Mouse (Mus musculus) 3T3-L1 (cell line): ENCODE data around the gene Hoxc10.

ENCODE experiments used
- DNase-seq: peaks from one replicate; pipeline ENCODE4 v3.0.0-alpha.2; 2015; ENCODE audit warnings: low read depth, low spot score

Hoxc10 gene

DNA sequence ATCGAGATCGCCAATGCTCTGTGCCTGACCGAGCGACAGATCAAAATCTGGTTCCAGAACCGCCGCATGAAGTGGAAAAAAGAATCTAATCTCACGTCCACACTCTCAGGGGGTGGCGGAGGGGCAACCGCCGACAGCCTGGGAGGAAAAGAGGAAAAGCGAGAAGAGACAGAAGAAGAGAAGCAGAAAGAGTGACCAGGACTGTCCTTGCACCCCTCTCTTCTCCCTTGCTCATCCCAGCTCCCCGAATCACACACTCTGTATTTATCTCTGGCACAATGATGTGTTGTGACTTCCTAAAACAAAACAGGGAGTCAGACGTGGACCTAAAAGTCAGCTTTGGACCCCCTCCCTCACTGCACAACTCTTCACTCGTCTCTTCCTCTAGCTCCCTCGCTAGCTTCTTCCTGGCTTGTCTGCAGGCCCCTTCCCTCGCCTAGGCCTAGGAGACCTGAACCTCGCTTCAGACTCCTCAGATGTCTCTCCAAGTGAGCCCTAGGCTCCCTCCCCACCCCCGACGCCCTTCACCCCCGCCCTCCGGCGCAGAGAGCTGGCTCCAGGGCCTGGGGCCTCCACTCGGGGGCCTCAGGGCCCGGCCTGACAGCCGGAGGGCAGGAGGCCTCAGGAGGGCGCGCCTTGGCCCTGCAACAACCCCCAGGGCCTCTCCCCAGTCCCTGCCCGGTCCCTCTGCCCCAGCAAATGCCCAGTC is 44.4 kb downstream of the Hoxc10 start:
- no peak for DNase-seq

DNA sequence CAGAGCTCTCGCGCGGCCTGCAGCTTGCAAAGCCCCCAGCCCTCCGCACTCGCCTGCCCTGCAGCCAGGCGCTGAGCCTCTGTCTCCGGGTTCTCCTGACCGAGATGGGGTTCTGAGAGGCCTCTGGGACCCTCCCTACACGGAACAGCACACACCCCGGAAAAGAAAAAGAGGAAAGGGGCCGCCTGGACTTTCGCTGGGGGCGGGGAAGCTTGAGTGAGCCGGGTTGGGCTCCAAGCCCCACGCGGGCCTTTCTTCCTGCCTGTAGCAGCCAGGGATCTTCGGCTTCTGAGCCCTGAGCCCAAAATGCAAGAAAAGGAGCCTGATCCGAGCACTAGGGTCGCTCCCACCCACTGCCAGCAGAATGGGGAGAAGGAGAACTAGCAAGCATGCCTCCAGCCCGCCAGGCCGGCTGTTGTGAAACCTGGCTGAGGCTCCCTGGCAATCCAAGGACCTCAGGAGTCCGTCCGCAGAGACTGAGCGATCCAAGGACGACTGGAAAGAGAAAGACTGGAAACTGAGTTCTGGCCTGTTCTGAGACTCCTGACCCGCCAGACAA is 45.4 kb downstream of the Hoxc10 start:
- DNase-seq: no peak

DNA sequence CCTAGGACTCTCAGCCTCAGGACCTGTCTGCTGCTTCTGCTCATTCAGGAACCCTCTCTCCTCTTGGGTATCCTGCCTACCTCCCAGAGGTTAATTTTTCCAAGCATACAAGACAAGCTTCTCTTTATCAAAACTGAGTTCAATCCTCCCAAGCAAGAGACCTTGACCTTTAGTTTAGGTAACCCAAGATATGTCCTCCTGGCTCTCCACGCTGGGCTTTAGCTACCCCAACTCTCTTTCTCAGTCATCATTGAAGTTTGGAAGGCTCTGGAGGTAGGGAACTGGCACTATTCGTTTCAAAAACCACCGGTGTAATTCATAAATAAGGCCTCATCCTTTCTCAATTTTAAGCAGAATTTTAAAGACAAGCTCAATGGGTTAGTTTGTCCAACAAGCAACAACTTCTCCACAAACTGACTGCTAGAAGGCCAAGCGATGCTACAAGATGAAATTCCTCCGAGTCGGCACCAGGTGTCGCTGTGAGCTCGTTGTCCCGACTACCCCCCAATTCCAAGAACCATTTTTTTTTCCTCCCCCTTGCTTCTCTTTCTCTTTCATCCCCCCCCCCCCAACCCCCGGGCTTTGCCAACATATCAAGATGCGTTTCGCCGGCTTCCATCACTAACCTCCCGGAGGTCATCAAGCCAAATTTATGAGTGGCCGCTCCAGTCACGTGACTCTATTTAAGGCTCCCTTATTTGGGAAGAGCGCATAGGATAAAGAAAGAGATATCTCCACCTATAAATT is 46.8 kb downstream of the Hoxc10 start:
- DNase-seq: peak; percentile 71

DNA sequence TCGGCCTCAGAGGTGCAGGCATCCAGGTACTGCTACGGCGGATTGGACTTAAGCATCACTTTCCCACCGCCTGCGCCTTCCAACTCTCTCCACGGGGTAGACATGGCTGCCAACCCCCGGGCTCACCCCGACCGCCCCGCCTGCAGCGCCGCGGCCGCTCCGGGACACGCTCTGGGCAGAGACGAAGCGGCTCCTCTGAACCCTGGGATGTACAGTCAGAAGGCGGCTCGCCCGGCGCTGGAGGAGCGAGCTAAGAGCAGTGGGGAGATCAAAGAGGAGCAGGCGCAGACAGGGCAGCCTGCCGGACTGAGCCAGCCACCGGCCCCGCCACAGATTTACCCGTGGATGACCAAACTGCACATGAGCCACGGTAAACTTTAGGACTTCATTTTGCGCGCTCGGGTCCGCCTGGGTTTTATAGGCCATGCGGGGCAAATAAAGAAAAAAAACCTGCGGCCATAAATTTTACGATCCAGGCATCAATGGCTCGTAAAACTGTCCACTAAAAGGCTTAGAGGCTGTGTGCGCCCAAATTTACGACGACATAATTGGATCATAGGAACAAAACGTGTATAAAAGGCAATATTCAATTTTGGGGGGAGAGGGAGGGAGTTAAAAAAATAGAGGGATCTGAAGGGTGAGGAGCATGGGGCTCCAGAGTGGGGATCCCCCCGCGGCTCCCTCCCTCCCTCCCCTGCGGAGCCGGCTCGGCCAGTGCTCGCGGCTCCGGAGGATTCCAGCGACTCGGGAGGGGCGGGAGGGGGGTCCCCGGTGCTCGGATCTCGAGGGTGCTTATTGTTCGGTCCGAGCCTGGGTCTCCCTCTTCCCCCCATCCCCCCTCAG is 47.8 kb downstream of the Hoxc10 start:
- no peak for DNase-seq

DNA sequence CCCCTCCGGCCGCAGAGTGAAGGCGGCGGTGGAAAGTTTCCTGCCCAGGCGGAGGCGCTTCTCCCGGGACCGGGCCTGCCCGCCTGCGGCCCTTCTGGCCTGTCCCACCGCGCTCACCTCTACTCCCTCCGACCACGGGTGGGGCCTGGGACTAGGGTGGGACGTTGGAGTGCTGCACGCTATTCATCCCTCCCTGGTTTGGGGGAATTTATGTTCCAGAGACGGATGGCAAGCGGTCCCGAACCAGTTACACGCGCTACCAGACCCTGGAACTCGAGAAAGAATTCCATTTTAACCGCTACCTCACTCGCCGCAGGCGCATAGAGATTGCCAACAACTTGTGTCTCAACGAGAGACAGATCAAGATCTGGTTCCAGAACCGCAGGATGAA is 48.4 kb downstream of the Hoxc10 start:
- no peak for DNase-seq

DNA sequence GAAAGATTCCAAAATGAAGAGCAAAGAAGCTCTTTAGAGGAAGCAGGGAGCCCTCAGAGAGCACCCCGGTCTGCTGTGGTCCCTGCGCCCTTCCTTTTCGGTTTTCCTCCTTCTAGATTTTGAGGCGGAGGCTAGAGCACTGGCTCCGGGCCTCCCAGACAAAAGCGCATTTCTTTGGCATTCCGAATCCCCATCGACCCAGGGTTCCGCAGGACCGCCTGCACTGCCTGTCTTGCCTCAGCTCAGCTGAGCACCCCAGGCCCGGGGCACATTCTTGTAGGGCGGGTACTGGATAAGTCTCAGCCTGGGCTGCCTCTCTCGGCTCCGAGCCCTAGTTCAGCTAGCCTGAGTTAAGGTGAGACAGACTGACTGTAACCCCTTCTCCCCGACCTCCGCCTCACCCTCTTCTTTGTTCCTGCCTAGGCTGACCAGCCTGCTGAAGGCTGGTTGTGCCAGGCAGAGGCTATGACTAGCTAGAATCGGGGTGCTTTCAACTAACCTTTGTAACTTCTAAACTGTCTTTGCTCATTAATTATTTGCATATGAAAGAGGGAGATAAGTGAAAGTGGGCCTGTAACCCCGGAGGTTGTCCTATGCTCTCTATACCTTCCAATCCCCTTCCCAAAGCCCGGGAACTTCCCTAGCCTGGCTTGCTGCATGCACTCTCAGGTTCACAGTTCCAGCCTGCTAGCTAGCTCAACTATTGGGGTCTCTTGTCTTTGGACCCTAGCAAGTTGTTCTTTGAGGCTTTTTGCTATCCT is 49.0 kb downstream of the Hoxc10 start:
- DNase-seq: no peak

DNA sequence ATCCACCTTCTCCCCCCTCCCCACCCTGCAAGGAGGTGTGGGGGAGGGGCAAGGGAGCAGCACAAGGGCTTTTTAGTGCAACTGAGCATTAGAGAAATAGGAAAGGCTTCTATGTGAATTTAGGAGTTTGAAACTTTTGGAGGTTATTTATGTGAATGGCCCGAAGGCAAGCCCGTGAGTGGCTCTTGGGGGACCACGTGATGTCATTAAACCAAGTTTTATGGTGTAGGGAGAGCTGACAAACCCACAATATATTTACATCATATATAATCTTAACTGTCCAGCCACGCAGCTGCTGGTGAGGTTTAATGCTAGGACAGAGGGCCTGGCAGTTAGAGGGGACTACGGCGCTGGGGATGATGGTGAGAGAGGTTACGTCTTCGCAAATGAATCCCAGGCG is 52.0 kb downstream of the Hoxc10 start, which contains the start of gene Hoxc4:
Hoxc4 (plus strand) TSS at position 299 of the 400 bp plus-strand sequence.
- no peak for DNase-seq

DNA sequence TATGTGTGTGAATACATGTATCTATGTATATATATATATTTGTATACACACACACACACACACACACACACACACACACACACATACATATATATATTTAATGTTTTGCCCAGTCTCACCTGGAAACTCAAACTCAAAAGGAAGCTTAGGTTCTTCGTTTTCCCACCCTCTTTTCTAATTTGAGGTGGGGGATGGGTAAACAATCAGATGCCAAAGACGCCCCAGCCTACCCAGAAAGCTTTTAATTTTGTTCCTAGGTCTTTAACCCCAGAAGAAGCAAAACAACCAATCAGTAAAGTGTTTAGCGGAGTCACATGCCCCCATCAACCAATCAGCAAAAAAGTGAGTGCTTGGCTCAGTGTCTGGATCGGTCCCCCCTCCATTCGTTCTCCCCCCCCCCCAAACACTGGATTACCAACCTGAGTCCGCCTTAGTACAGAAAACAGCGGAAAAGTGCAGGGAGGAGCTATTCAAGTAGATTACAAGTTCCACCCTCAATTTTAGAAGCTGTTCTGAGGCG is 54.4 kb downstream of the Hoxc10 start:
- DNase-seq: no peak
